Mouse (Mus musculus): ENCODE measurements at regions not wholly inside any gene's neighbourhood (a gene's known extent, or its start where the extent isn't known, plus 50 kb on each side); places are given as distances from the start of the nearest gene placed in this dataset.

- H3K4me2 ChIP-seq (ENCODE audit: low read length), result no peak overlapping the region
- H3K27me3 ChIP-seq (ENCODE audit: control insufficient read depth, insufficient read depth, low read length), result no peaks in the 10 kb centered on the region
- ATAC-seq (ENCODE audit: low FRiP score, low TSS enrichment) (no peak), DNase-seq (no peak)
- H3K27ac ChIP-seq (replicated peaks; ENCODE audit: low read depth, low read length), result no peak overlapping the region
- H3K4me3 ChIP-seq (replicated peaks; ENCODE audit: low read depth, low read length), result no peak overlapping the region
- H3K9ac ChIP-seq (replicated peaks; ENCODE audit: low read length), result no peak overlapping the region
- H3K36me3 ChIP-seq (ENCODE audit: control insufficient read depth, insufficient read depth, low read length), result no peaks in the 10 kb centered on the region
- 81% methylated on average over 11 of the region's 11 CpGs for WGBS
- H3K9me3 ChIP-seq (ENCODE audit: control insufficient read depth, low read length), result no peaks in the 10 kb centered on the region
- H3K4me1 ChIP-seq (ENCODE audit: control insufficient read depth, insufficient read depth, low read length), result no peaks in the 10 kb centered on the region
Measured at GRCm38 (mm10) chr13:52279281-52279969, 251.7 kb downstream of the Diras2 start.

DNA sequence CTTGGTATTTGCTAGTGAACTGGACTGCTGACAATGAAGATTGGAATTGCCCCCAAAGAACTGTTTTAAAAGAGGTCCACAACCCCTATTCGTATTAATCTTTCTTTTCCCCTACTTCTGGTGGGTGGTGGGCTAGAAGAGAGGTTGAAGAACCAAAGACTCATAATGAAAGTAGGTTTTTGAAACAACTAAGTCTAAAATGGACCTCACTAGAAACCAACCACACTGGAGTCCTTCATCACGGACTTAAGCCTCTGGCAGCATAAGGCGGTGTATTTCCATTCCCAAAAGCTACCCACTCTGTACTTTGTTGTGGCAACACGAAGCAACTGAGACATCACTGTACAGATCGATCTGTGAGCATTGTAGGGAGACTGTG lies 251.1 kb downstream of the Diras2 start:
- Histone ChIP-seq H3K9ac (replicated peaks; ENCODE audit: low read length) (no peak overlapping the region), H3K4me3 (replicated peaks; ENCODE audit: low read depth, low read length) (no peak overlapping the region), H3K27me3 (ENCODE audit: control insufficient read depth, insufficient read depth, low read length) (no peaks in the 10 kb centered on the region), H3K4me1 (ENCODE audit: control insufficient read depth, insufficient read depth, low read length) (no peaks in the 10 kb centered on the region), H3K9me3 (ENCODE audit: control insufficient read depth, low read length) (no peaks in the 10 kb centered on the region), H3K27ac (replicated peaks; ENCODE audit: low read depth, low read length) (no peak overlapping the region), H3K4me2 (ENCODE audit: low read length) (no peak overlapping the region), H3K36me3 (ENCODE audit: control insufficient read depth, insufficient read depth, low read length) (no peaks in the 10 kb centered on the region)
- 90% methylated on average over 5 of the region's 5 CpGs for WGBS
- DNase-seq (no peak), ATAC-seq (ENCODE audit: low FRiP score, low TSS enrichment) (no peak)

DNA sequence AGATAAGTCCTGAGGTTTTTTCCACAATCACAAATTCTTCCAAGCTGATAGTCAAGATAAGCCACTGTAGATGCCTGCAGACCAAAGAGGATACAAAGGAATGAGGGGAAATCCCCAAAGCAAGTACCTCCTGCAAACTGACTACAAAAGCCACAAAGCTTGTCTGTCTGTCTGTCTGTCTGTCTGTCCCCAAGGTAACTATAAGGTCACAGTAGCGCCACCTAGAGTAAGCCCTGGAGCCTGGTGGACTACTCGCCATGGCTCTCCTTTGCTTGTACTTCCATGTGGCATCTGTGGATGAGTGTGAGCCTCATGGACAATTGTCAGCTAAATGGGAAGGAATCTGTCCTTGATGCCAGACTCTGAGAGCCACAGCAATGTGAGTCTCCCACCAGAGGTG lies 249.8 kb downstream of the Diras2 start:
- DNase-seq (no peak), ATAC-seq (ENCODE audit: low FRiP score, low TSS enrichment) (no peak)
- H3K4me3 ChIP-seq (replicated peaks; ENCODE audit: low read depth, low read length), result no peak overlapping the region
- H3K9me3 ChIP-seq (ENCODE audit: control insufficient read depth, low read length), result no peaks in the 10 kb centered on the region
- no peak overlapping the region for H3K27ac ChIP-seq (replicated peaks; ENCODE audit: low read depth, low read length)
- H3K4me1 ChIP-seq (ENCODE audit: control insufficient read depth, insufficient read depth, low read length), result no peaks in the 10 kb centered on the region
- H3K4me2 ChIP-seq (ENCODE audit: low read length), result no peak overlapping the region
- whole genome bisulfite sequencing, result 77% methylated on average over 2 of the region's 2 CpGs
- no peaks in the 10 kb centered on the region for H3K36me3 ChIP-seq (ENCODE audit: control insufficient read depth, insufficient read depth, low read length)
- no peak overlapping the region for H3K9ac ChIP-seq (replicated peaks; ENCODE audit: low read length)
- H3K27me3 ChIP-seq (ENCODE audit: control insufficient read depth, insufficient read depth, low read length), result no peaks in the 10 kb centered on the region

DNA sequence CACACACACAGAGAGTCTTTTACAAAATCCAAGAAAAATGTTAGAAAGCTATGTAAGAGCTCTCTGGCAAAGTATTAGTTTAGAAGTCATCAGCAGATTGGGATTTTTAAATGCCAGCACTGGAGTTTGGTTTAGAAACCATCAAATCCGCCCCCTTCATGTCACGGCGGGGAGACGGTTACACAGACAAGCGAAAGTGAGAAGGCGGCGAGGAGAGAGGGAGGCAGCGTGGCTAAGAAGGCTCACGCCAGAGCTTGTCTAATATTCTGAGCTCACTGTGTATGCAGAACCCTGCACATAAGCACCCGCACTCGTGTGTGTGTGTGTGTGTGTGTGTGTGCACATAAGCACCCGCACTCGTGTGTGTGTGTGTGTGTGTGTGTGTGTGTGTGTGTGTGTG lies 248.6 kb downstream of the Diras2 start:
- no peaks in the 10 kb centered on the region for H3K9me3 ChIP-seq (ENCODE audit: control insufficient read depth, low read length)
- no peak for ATAC-seq (ENCODE audit: low FRiP score, low TSS enrichment)

GRCm38 (mm10) chr13:52283456-52283855 lies 247.6 kb downstream of the Diras2 start:
- 88% methylated on average over 11 of the region's 11 CpGs for WGBS
- ATAC-seq (ENCODE audit: low FRiP score, low TSS enrichment), result no peak

More for the DNA sequence above, 248.6 kb downstream of the Diras2 start:
- 77% methylated on average over 13 of the region's 13 CpGs for WGBS
- Histone ChIP-seq H3K27ac (replicated peaks; ENCODE audit: low read depth, low read length) (no peak overlapping the region), H3K4me3 (replicated peaks; ENCODE audit: low read depth, low read length) (no peak overlapping the region), H3K4me2 (ENCODE audit: low read length) (no peak overlapping the region), H3K4me1 (ENCODE audit: control insufficient read depth, insufficient read depth, low read length) (no peaks in the 10 kb centered on the region), H3K36me3 (ENCODE audit: control insufficient read depth, insufficient read depth, low read length) (no peaks in the 10 kb centered on the region), H3K27me3 (ENCODE audit: control insufficient read depth, insufficient read depth, low read length) (no peaks in the 10 kb centered on the region), H3K9ac (replicated peaks; ENCODE audit: low read length) (no peak overlapping the region)
- no peak for DNase-seq

DNA sequence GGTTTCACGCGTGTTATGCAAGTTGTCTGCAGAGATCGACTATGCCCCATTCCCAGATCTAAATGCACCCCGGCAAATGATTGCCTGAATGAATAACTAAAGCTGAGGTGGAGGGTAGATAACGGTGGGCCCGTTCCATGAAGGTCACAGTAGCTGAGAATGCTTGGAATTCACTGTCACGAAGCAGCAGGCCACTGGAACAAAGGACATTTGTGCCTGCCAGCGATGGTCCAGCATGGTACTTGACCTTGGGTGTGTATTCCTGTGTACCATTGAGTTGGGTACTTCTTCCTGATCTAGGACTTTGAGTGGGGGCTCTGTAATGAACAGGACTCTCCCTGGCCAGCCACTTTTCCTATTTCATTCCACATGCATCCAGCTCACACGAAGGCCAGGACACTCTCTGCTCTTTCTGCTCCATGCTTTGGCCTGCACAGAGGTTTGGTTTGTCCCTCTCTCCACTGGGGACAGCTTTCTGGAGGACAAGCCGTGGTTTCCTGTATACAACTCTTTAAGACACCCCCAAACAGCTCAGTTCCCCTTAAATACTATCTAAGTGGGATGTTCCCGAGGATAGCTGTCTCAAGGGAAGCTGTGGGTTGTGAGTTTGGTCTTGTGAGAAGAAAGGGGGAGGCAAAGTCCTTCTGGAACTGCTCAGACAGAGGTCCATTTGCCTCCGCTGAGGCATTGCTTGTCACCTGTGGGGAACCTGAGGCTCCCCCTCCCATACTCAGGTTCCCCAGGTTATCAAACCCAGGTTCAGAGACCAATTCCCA lies 246.9 kb downstream of the Diras2 start:
- Histone ChIP-seq H3K4me1 (ENCODE audit: control insufficient read depth, insufficient read depth, low read length) (no peaks in the 10 kb centered on the region), H3K4me3 (replicated peaks; ENCODE audit: low read depth, low read length) (no peak overlapping the region), H3K27me3 (ENCODE audit: control insufficient read depth, insufficient read depth, low read length) (no peaks in the 10 kb centered on the region), H3K36me3 (ENCODE audit: control insufficient read depth, insufficient read depth, low read length) (no peaks in the 10 kb centered on the region), H3K27ac (replicated peaks; ENCODE audit: low read depth, low read length) (no peak overlapping the region), H3K9me3 (ENCODE audit: control insufficient read depth, low read length) (no peaks in the 10 kb centered on the region), H3K4me2 (ENCODE audit: low read length) (no peak overlapping the region), H3K9ac (replicated peaks; ENCODE audit: low read length) (no peak overlapping the region)
- 83% methylated on average over 12 of the region's 12 CpGs for WGBS
- no peak for DNase-seq
- no peak for ATAC-seq (ENCODE audit: low FRiP score, low TSS enrichment)

More at GRCm38 (mm10) chr13:52283456-52283855, 247.6 kb downstream of the Diras2 start:
- no peak overlapping the region for H3K27ac ChIP-seq (replicated peaks; ENCODE audit: low read depth, low read length)
- H3K4me3 ChIP-seq (replicated peaks; ENCODE audit: low read depth, low read length), result no peak overlapping the region
- H3K4me1 ChIP-seq (ENCODE audit: control insufficient read depth, insufficient read depth, low read length), result no peaks in the 10 kb centered on the region
- H3K36me3 ChIP-seq (ENCODE audit: control insufficient read depth, insufficient read depth, low read length), result no peaks in the 10 kb centered on the region
- H3K9me3 ChIP-seq (ENCODE audit: control insufficient read depth, low read length), result no peaks in the 10 kb centered on the region
- H3K4me2 ChIP-seq (ENCODE audit: low read length), result no peak overlapping the region
- DNase-seq, result no peak
- no peak overlapping the region for H3K9ac ChIP-seq (replicated peaks; ENCODE audit: low read length)
- no peaks in the 10 kb centered on the region for H3K27me3 ChIP-seq (ENCODE audit: control insufficient read depth, insufficient read depth, low read length)

- Histone ChIP-seq H3K9ac (replicated peaks; ENCODE audit: low read length) (no peak overlapping the region), H3K4me3 (replicated peaks; ENCODE audit: low read depth, low read length) (no peak overlapping the region), H3K27ac (replicated peaks; ENCODE audit: low read depth, low read length) (no peak overlapping the region), H3K9me3 (ENCODE audit: control insufficient read depth, low read length) (no peaks in the 10 kb centered on the region), H3K27me3 (ENCODE audit: control insufficient read depth, insufficient read depth, low read length) (no peaks in the 10 kb centered on the region), H3K4me1 (ENCODE audit: control insufficient read depth, insufficient read depth, low read length) (no peaks in the 10 kb centered on the region), H3K36me3 (ENCODE audit: control insufficient read depth, insufficient read depth, low read length) (no peaks in the 10 kb centered on the region), H3K4me2 (ENCODE audit: low read length) (no peak overlapping the region)
- WGBS, result 54% methylated on average over 6 of the region's 6 CpGs
- DNase-seq (no peak), ATAC-seq (ENCODE audit: low FRiP score, low TSS enrichment) (no peak)
Measured at GRCm38 (mm10) chr13:52288400-52288799, 242.7 kb downstream of the Diras2 start.

DNA sequence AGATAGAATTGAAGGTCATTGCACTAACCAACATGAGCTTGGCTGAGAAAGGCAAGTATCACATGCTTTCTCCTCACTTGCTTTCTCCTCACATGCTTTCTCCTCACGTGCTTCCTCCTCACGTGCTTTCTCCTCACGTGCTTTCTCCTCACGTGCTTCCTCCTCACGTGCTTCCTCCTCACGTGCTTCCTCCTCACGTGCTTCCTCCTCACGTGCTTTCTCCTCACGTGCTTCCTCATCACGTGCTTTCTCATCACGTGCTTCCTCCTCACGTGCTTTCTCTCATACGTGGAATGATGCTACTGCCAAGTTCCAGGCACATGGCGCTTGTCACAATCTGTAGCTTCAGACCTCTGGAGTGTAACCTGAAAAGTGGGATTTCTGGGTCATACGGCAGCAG lies 235.2 kb downstream of the Diras2 start:
- H3K9ac ChIP-seq (replicated peaks; ENCODE audit: low read length), result no peak overlapping the region
- peaks cover 12% of the 10 kb centered on the region; the same call in 1 of the 2 replicates for H3K4me1 ChIP-seq (ENCODE audit: control insufficient read depth, insufficient read depth, low read length)
- H3K27me3 ChIP-seq (ENCODE audit: control insufficient read depth, insufficient read depth, low read length), result no peaks in the 10 kb centered on the region
- ATAC-seq (ENCODE audit: low FRiP score, low TSS enrichment) (no peak), DNase-seq (no peak)
- no peak overlapping the region for H3K4me3 ChIP-seq (replicated peaks; ENCODE audit: low read depth, low read length)
- no peaks in the 10 kb centered on the region for H3K36me3 ChIP-seq (ENCODE audit: control insufficient read depth, insufficient read depth, low read length)
- H3K27ac ChIP-seq (replicated peaks; ENCODE audit: low read depth, low read length), result no peak overlapping the region
- 91% methylated on average over 15 of the region's 15 CpGs for WGBS
- H3K4me2 ChIP-seq (ENCODE audit: low read length), result no peak overlapping the region
- no peaks in the 10 kb centered on the region for H3K9me3 ChIP-seq (ENCODE audit: control insufficient read depth, low read length)
